Mouse (Mus musculus) common myeloid progenitor, adult 5-6 weeks (primary cell): ENCODE measurements at regions not wholly inside any gene's neighbourhood (a gene's known extent, or its start where the extent isn't known, plus 50 kb on each side); places are given as distances from the start of the nearest gene placed in this dataset.
"Not testable (repeated sequence)": the region's sequence is repeated elsewhere in the genome, so short reads cannot be mapped to it uniquely, and the experiment has no call there.

Source experiments
- ATAC-seq: replicated peaks from 2 replicates; pipeline ENCODE4 v1.8.0; 2016; ENCODE audit warnings: low read depth, mild to moderate bottlenecking, moderate TSS enrichment, inconsistent platforms; ENCODE audit not compliant: poor library complexity, severe bottlenecking

DNA sequence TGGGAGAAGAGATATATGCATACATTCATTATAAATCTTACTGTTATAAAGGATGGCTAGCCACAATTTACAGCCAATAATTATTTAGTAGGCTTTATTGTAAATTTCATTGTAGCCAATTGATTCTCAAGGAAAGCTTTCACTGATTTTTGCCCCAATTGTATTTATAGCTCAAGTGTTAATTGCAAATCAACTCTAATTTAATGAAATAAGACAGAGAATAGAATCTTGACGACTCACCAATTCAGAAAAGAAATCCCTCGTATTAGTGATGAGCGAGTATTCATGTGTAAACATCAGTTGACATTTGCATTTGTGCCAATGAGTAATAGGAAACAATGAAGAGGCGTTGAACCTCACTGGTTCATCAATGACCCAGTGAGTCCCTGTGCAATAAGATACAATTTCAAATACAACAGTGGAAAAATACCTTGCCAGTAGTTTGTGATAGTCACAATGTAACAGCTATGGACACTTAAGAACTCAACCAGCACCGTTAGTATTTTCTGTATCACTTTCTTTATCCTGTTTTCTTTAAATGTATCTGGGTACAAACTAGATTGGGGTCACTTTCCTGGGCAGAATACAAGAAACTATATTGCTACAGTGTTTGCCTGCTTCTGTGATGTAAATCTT is 124.6 kb upstream of the Cpsf6 start:
- ATAC-seq: no peak

DNA sequence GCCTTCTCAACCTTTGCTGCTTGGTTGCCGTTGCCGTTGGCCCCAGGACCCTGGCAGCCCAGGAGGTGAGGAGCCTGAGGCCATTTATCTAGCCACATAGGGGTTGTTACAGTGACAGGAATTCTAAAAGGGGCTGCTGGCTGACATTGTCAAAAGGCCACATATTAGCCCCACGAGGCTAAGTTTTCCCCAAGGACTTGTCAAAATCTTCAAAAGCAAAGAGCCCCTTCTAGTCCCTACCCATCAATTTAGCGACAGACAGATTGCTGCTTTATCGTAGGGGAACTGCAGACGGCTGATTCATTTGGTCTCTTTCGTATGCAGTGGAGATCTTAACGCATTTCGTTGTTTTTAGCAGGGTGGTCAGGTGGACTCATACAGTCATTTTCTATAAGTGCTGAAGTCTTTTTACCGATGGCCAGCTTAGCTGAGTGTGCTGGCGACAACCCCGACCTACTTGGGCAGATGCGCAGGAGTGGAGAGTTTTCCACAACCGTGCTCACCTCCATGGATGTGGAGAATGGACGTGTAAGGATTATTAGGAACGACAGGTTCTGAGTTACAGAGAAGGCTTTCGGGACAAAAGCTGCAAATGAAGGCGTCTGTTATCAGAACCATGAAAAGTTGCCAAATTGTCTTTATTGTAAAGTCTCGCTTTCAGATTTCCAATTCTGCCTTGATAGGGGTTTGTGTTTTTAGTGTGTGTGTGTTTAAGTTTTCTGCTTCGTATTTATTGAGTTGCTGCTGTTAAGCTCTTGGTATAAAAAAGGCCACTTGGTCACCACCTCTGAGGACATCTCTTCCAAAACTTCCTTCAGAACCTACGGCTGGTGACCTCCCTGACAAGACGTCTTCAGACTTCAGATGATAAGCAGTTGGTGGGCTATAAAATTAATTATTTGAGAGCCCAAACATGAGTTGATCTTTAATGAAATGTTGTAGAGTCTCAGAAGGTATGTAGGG is 123.7 kb upstream of the Cpsf6 start:
- no peak for ATAC-seq

DNA sequence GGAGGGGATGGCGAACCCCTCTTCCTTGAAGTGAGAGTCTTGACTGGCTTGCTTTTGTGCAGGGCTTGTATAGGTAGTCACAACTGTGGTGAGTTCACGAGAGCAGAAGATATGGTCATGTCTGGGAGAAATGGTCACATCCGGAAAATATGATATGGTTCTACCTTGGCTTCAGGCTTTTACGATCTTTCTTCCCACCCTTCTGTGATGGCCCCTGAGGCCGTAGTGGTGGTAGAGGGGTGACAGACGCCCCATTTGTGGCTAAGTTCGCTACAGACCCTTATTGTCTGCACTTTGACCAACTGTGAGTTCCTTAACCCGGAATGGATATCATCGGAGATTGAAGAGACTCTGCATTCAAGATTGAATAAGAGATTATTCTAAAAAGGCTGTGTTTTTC is 122.9 kb upstream of the Cpsf6 start:
- no peak for ATAC-seq

- no peak for ATAC-seq
Observed at GRCm38 (mm10) chr10:117502135-117502534, 122.3 kb upstream of the Cpsf6 start.

DNA sequence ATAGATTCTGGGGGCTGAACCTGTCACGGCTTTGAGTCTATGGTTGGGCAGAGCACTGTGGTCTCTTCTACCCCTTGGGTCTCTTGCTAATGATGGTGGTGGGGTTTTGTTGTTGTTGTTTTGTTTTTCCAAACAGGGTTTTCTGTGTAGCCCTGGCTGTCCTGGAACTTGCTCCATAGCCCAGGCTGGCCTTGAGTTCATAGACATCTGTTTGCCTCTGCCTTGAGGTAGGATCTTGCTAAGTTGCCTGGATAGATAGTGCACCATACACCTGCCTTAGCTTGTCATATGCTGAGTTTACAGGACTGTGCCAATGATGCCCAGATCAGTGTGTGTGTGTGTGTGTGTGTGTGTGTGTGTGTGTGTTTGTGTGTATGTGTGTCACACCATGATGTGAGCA is 121.6 kb upstream of the Cpsf6 start:
- ATAC-seq: no peak

DNA sequence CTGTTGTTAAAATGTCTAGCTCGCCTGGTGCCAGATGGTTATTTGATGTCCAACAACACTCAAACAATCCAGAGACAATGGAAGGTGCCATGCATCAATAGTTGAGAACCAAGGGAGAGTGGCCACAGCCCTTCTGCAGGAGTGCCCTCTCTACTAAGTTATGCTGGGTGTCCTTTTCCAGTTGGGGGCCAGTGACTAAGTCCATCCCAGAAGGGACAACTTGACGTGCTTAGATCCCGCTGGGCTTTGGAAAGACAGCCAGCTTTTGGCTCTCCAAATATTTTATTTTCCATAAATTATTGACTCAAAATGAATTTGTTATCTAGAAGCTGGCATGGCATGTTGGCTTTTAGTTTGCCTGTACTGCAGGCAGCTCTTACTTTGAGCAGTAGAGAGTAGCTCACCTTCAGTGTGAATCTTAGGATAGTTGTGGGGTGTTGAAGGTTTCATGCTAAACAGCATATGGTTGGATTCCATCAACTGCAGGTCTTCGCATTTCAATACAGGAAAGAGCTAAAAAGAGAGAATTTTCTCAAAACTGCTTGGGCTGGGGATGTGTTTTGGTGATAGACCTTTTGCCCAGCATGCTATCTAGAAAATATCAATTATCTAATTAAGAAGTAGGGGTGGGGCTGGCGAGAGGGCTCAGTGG is 120.8 kb upstream of the Cpsf6 start:
- ATAC-seq: no peak

- ATAC-seq: no peak
Observed at GRCm38 (mm10) chr10:117499864-117500453, 120.1 kb upstream of the Cpsf6 start.

DNA sequence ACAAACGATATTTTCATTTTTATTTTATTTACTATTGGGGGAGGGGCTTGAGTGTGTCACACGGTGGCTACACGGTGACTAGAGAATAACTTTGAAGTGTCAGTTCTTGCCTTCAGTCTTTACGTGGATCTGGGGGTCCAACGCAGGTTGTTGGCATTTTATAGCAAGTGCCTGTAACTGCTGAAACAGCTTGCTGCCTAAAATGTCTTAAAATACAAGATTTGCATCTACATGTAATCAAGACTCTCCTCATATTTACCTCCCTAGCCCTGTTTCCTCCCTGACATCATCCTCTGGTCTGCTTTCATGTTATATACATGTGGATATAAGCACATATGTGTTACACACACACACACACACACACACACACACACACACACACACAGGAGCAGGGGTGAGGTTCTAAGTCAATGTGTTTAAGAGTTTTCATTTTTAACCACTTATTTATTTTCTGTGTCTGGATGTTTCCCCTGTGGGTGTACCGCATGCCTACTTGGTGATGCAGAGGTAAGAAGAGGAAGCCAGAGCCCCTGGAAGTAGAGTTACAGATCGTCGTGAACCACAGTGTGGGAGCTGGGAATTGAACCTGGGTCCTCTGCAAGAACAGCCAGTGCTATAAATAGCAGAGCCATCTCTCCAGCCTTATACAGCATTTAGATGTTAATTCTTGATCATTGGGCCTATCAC is 119.5 kb upstream of the Cpsf6 start:
- ATAC-seq: no peak

- ATAC-seq: no peak
Observed at GRCm38 (mm10) chr10:117498497-117498896, 118.7 kb upstream of the Cpsf6 start.

- no peak for ATAC-seq
Observed at GRCm38 (mm10) chr10:117497565-117498256, 117.9 kb upstream of the Cpsf6 start.

GRCm38 (mm10) chr10:117497082-117497481 is 117.3 kb upstream of the Cpsf6 start:
- ATAC-seq: not testable (repeated sequence)

GRCm38 (mm10) chr10:117496064-117497011 is 116.5 kb upstream of the Cpsf6 start:
- ATAC-seq: no peak

DNA sequence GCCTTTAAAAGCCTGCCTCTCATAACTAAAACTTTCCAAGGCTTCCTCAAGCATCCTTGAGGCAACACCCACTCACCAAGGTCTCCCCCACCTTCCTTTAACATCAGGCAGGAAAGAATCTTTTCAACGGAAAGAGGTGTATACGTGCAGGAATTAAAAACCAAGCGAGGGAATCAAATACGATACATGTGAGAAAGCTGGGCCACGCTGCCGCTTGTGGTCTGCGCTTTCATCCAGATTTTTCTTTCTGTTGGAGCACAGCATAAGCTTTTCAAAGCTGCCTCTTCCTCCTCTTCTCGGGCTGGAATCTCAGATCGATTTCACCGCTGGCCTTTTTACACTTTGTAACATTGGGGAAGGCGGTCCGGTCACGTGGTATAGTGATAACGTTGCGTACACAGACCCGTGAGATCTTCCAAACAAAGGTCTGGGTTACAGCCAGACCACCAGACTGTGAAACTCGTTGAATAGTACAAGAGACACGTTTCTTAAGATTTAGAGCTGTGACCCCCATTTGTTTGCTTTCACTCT is 114.4 kb upstream of the Cpsf6 start:
- ATAC-seq: peak; percentile 32; the same call in 1 of the 2 replicates

GRCm38 (mm10) chr10:117493824-117494121 is 114.0 kb upstream of the Cpsf6 start:
- ATAC-seq: no peak

- no peak for ATAC-seq
Observed at GRCm38 (mm10) chr10:117493091-117493823, 113.4 kb upstream of the Cpsf6 start.

DNA sequence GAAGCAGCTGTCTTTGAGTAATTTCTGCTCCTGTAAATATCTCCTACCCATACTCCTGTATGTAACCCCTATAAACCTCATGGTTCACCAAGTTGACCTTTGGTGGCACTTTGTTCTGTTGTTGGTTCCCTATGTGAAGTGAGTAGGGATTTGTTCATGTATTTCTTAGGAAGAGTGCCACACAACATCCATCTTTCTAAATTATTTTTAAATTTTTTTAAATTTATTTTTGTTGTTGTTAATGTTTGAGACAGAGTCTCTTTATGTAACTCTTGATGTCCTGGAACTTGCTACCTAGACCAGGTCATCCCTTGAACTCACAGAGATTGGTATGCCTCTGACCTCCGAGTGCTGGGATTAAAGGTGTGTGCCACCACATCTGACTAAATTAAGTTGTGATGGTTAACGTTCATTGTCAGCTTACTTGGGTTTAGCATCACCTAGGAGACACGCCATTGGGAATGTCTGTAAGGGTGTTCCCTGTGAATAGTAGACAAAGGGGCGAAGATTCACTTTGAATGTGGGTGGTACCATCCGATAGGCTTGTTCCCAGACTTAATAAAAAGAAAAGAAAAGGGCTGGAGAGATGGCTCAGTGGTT is 112.7 kb upstream of the Cpsf6 start:
- ATAC-seq: no peak

GRCm38 (mm10) chr10:117491711-117492110 is 111.9 kb upstream of the Cpsf6 start:
- ATAC-seq: no peak
